Mouse (Mus musculus) midbrain, embryonic 10.5 days (tissue): Measurements from ENCODE around the gene Armc2. TPM values are rescaled to one million over a fixed set of nuclear protein-coding genes. Genes with fewer than 3 reads are reported as not detected.
A peak's percentile ranks its signal among the peaks of the same experiment; 100 is the strongest.

Source experiments
- DNase-seq: peaks from one replicate; pipeline ENCODE4 v3.0.0-alpha.2; 2017; ENCODE audit warnings: low spot score
- H3K27ac ChIP-seq: fragments of 300-500 bp; sonication (generic); replicated peaks from 2 replicates; pipeline ENCODE4 v1.5.1; 2016; ENCODE audit warnings: mild to moderate bottlenecking
- H3K27me3 ChIP-seq: fragments of 300-500 bp; sonication (generic); 2 replicates; pipeline ENCODE4 v1.6.1; 2016; ENCODE audit warnings: low read depth, mild to moderate bottlenecking; ENCODE audit not compliant: poor library complexity, severe bottlenecking
- H3K36me3 ChIP-seq: fragments of 300-500 bp; sonication (generic); 2 replicates; pipeline ENCODE4 v1.6.1; 2016; ENCODE audit warnings: mild to moderate bottlenecking, moderate library complexity
- H3K4me1 ChIP-seq: fragments of 300-500 bp; sonication (generic); 2 replicates; pipeline ENCODE4 v1.6.1; 2016
- H3K4me3 ChIP-seq: fragments of 300-500 bp; sonication (generic); 2 replicates; pipeline ENCODE4 v1.5.1; 2016; ENCODE audit warnings: mild to moderate bottlenecking, moderate library complexity
- H3K9me3 ChIP-seq: fragments of 300-500 bp; sonication (generic); replicated peaks from 2 replicates; pipeline ENCODE4 v1.6.1; 2016; ENCODE audit warnings: mild to moderate bottlenecking
- WGBS: fragments of 180-500 bp; shearing (Covaris S2); methylation state at CpG from one replicate; pipeline ENCODE4 v1.1.7; 2016; 5-methylcytosine and 5-hydroxymethylcytosine counted together
- polyA plus RNA-seq: library from polyadenylated mRNA; unstranded; fragments of >200 nt; fragmentation: Nextera tagmentation; extraction: Ambion mirVana; gene quantifications from 2 replicates; pipeline ENCODE4 v1.2.1, GENCODE M21; 2016

The Armc2 gene
- polyA plus RNA-seq, result 1.5 and 1.6 TPM in 2 replicates

GRCm38 (mm10) chr10:42018016-42018949 lies at the start of gene Armc2:
Armc2 (minus strand) TSS chr10:42018442.
- 3% methylated on average over 58 of the region's 58 CpGs for WGBS
- Histone ChIP-seq H3K27me3 (peaks cover 47% of the 10 kb centered on the region), H3K27ac (peak within 1 kb of the TSS; percentile 38)

GRCm38 (mm10) chr10:42064446-42064845 lies 46.2 kb upstream of the Armc2 start:
- H3K36me3 ChIP-seq, result no peaks in the 10 kb centered on the region
- no peak for DNase-seq
- H3K4me1 ChIP-seq, result peaks cover 7% of the 10 kb centered on the region; the same call in 1 of the 2 replicates
- no peaks in the 10 kb centered on the region for H3K27me3 ChIP-seq
- H3K27ac ChIP-seq, result no peak overlapping the region
- no peaks in the 10 kb centered on the region for H3K9me3 ChIP-seq
- WGBS, result 48% methylated on average over 5 of the region's 5 CpGs
- no peak overlapping the region for H3K4me3 ChIP-seq

More at GRCm38 (mm10) chr10:42018016-42018949, at the start of gene Armc2:
- peak; percentile 80 for DNase-seq
- Histone ChIP-seq H3K4me3 (peak within 1 kb of the TSS; percentile 63), H3K9me3 (no peaks in the 10 kb centered on the region), H3K36me3 (no peaks in the 10 kb centered on the region), H3K4me1 (peaks cover 12% of the 10 kb centered on the region)

- Histone ChIP-seq H3K9me3 (no peaks in the 10 kb centered on the region), H3K4me1 (peaks cover 9% of the 10 kb centered on the region), H3K27me3 (0 out of 2 replicates have a peak, but pooled peaks cover 3% of the 10 kb centered on the region), H3K4me3 (no peak overlapping the region), H3K27ac (no peak overlapping the region), H3K36me3 (no peaks in the 10 kb centered on the region)
- DNase-seq, result no peak
- WGBS, result 94% methylated on average over 8 of the region's 8 CpGs
Observed at GRCm38 (mm10) chr10:42059522-42059921, 41.3 kb upstream of the Armc2 start.

- Histone ChIP-seq H3K4me1 (peaks cover 7% of the 10 kb centered on the region; the same call in 1 of the 2 replicates), H3K9me3 (no peaks in the 10 kb centered on the region), H3K36me3 (no peaks in the 10 kb centered on the region), H3K4me3 (no peak overlapping the region), H3K27ac (no peak overlapping the region), H3K27me3 (0 out of 2 replicates have a peak, but pooled peaks cover 3% of the 10 kb centered on the region)
- 83% methylated on average over 12 of the region's 12 CpGs for WGBS
- DNase-seq, result no peak
Observed at GRCm38 (mm10) chr10:42057746-42058145, 39.5 kb upstream of the Armc2 start.

- no peak overlapping the region for H3K4me3 ChIP-seq
- peak; percentile 12 for DNase-seq
- H3K9me3 ChIP-seq, result no peaks in the 10 kb centered on the region
- H3K27ac ChIP-seq, result no peak overlapping the region
- WGBS, result 70% methylated on average over 11 of the region's 11 CpGs
- peaks cover 7% of the 10 kb centered on the region; the same call in 1 of the 2 replicates for H3K4me1 ChIP-seq
- 0 out of 2 replicates have a peak, but pooled peaks cover 3% of the 10 kb centered on the region for H3K27me3 ChIP-seq
- H3K36me3 ChIP-seq, result no peaks in the 10 kb centered on the region
Observed at GRCm38 (mm10) chr10:42057231-42057601, 39.0 kb upstream of the Armc2 start.

GRCm38 (mm10) chr10:42056486-42057230 lies 38.4 kb upstream of the Armc2 start:
- 87% methylated on average over 18 of the region's 18 CpGs for WGBS
- Histone ChIP-seq H3K9me3 (no peaks in the 10 kb centered on the region), H3K4me1 (peaks cover 7% of the 10 kb centered on the region; the same call in 1 of the 2 replicates), H3K27me3 (0 out of 2 replicates have a peak, but pooled peaks cover 3% of the 10 kb centered on the region), H3K4me3 (no peak overlapping the region), H3K36me3 (no peaks in the 10 kb centered on the region), H3K27ac (no peak overlapping the region)
- no peak for DNase-seq

- Histone ChIP-seq H3K27ac (no peak overlapping the region), H3K36me3 (no peaks in the 10 kb centered on the region), H3K9me3 (no peaks in the 10 kb centered on the region), H3K4me1 (peaks cover 11% of the 10 kb centered on the region), H3K4me3 (no peak overlapping the region), H3K27me3 (0 out of 2 replicates have a peak, but pooled peaks cover 3% of the 10 kb centered on the region)
- 75% methylated on average over 28 of the region's 29 CpGs for WGBS
- DNase-seq, result no peak
Observed at GRCm38 (mm10) chr10:42055224-42056165, 37.3 kb upstream of the Armc2 start.

GRCm38 (mm10) chr10:42051069-42051468 lies 32.8 kb upstream of the Armc2 start:
- H3K4me1 ChIP-seq, result peaks cover 4% of the 10 kb centered on the region; the same call in 1 of the 2 replicates
- H3K36me3 ChIP-seq, result no peaks in the 10 kb centered on the region
- DNase-seq, result no peak
- no peak overlapping the region for H3K4me3 ChIP-seq
- H3K9me3 ChIP-seq, result no peaks in the 10 kb centered on the region
- WGBS, result 91% methylated on average over 6 of the region's 6 CpGs
- 0 out of 2 replicates have a peak, but pooled peaks cover 3% of the 10 kb centered on the region for H3K27me3 ChIP-seq
- H3K27ac ChIP-seq, result no peak overlapping the region

GRCm38 (mm10) chr10:42048648-42049047 lies 30.4 kb upstream of the Armc2 start:
- H3K4me3 ChIP-seq, result no peak overlapping the region
- no peak overlapping the region for H3K27ac ChIP-seq
- no peak for DNase-seq
- no peaks in the 10 kb centered on the region for H3K9me3 ChIP-seq
- 90% methylated on average over 8 of the region's 8 CpGs for WGBS
- no peaks in the 10 kb centered on the region for H3K36me3 ChIP-seq
- H3K27me3 ChIP-seq, result no peaks in the 10 kb centered on the region
- peaks cover 4% of the 10 kb centered on the region; the same call in 1 of the 2 replicates for H3K4me1 ChIP-seq

- no peaks in the 10 kb centered on the region for H3K9me3 ChIP-seq
- H3K4me3 ChIP-seq, result no peak overlapping the region
- no peaks in the 10 kb centered on the region for H3K27me3 ChIP-seq
- no peak for DNase-seq
- H3K27ac ChIP-seq, result no peak overlapping the region
- no peaks in the 10 kb centered on the region for H3K36me3 ChIP-seq
- peaks cover 4% of the 10 kb centered on the region; the same call in 1 of the 2 replicates for H3K4me1 ChIP-seq
- WGBS, result 87% methylated on average over 10 of the region's 10 CpGs
Observed at GRCm38 (mm10) chr10:42044574-42044973, 26.3 kb upstream of the Armc2 start.

- 94% methylated on average over 3 of the region's 3 CpGs for WGBS
Observed at GRCm38 (mm10) chr10:42043307-42043706, 25.1 kb upstream of the Armc2 start.

More at GRCm38 (mm10) chr10:42043307-42043706, 25.1 kb upstream of the Armc2 start:
- no peaks in the 10 kb centered on the region for H3K27me3 ChIP-seq
- DNase-seq, result no peak
- peaks cover 4% of the 10 kb centered on the region; the same call in 1 of the 2 replicates for H3K4me1 ChIP-seq
- H3K9me3 ChIP-seq, result no peaks in the 10 kb centered on the region
- no peak overlapping the region for H3K27ac ChIP-seq
- H3K4me3 ChIP-seq, result no peak overlapping the region
- H3K36me3 ChIP-seq, result no peaks in the 10 kb centered on the region
